Mouse (Mus musculus): ENCODE data around the gene Psmd4.
"Not testable (repeated sequence)": the region's sequence is repeated elsewhere in the genome, so short reads cannot be mapped to it uniquely, and the experiment has no call there.

Psmd4 gene

DNA sequence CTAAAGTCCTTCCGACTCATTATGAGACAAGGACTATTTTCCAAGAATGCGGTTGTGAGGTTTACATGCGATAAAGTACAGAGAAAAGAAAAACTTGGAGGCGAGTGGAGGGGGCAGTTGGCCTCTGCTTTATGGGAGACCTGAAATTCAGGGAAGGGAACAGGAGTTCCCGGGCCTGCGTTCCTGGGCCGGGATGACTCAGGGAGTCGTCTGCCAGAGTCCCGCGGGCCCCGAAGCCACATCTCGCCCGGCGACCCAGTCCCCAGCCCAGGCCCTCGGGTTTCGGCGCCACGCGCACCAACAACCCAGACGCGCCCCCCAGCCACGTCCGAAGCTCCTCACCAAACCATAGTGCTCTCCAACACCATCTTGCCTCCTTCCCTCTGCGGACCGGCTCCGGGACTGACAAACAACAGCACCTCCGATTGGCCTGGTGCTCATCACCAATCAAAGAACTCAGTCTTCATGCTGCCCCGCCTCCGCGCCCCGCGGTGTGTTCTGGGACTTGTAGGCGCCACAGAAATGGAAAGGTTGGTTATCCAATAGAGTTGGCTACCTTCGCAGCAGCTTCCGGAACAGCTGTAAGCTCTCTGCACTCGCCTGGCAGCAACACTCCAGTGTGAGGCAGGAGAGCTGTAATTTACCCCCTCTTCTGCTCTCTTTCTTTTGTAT is at the start of gene Psmd4:
Gene Psmd4 (minus strand): TSS at position 449 of the 672 bp plus-strand sequence.
- peak; percentile 98 to 99 for DNase-seq

- DNase-seq = no peak
Observed at GRCm38 (mm10) chr3:95088071-95088470, 45.7 kb upstream of the Psmd4 start.

- DNase-seq = no peak
Observed at GRCm38 (mm10) chr3:95071606-95072005, 29.2 kb upstream of the Psmd4 start.

DNA sequence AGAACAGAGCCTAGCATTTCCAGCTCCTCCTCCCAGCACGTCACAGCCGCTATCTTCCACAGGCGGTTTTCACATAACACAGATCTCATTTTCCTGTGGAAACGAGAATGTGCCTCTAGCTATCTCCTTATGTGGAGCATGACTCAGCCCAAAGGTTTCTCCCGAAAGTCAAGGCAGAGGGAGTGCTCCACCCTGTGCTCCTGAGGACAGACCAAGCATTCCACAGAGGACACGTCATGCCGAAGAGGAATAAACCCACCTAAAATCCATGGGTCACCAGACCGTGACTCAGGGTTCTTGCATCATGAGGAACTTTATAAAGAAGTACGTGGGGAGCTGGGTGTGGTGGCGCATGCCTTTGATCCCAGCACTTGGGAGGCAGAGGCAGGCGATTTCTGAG is 24.2 kb upstream of the Psmd4 start:
- DNase-seq = no peak

- no peak for DNase-seq
Observed at GRCm38 (mm10) chr3:95066095-95066494, 23.7 kb upstream of the Psmd4 start.

DNA sequence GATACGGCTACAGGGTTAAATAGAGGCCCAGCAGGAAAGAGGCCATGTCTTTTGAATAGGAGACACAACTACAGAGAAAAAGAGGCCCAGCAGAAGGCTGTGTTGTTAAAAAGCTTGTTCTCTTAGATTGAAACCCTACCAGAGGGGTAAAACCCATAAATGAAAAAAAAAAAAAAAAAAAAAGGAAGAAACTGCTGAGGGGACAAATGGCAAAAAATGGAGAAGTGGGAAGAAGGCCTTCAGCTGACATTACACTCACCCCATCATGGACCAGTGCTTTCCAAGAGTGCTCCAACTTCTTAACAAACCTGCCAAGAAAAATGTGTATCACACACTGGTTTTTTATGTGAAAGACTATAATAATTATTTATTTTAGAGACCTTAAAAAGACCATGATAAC is 23.1 kb upstream of the Psmd4 start:
- no peak for DNase-seq

GRCm38 (mm10) chr3:95063741-95064140 is 21.3 kb upstream of the Psmd4 start:
- no peak for DNase-seq

GRCm38 (mm10) chr3:95058078-95058477 is 15.7 kb upstream of the Psmd4 start:
- DNase-seq = no peak

- no peak for DNase-seq
Observed at GRCm38 (mm10) chr3:95056275-95056674, 13.9 kb upstream of the Psmd4 start.

DNA sequence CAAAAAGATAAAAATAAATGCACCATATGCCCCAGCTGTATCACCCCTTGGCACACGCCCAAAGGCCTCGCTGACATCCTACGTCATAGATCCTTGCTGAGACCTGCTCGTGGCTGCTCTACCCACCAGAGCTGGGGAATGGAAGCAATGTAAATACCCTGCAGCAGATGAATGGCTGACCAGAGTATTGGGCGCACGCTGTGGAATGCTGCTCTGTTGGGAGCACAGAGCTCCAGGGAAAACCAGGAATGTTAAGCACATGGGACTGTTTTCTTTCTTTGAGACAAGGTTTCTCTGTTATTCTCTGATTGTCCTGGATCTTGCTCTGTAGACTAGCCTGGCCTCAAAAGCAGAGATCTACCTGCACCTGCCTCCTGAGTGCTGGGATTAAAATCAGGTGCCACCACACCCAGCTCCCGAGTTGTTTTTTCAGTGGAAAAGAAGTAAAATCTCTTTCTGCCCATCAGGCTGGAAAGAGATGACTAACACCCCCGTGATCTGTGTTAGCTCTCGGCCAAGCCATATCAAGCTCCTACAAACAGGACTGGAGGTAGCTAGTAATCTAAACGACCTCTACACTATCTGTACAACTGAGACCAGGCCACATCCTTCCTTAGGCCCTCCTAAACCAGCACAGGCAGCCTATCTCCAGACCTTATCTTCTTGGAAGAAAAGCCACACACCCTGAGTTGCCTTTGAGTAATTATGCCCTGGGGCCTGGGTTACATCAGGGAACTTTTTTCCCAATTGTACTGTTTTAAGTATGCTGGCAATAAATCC is 12.3 kb upstream of the Psmd4 start:
- peak; percentile 28 to 58 for DNase-seq

- peak in 1 of 2 experiments; percentile 45 for DNase-seq
Observed at GRCm38 (mm10) chr3:95053701-95054100, 11.3 kb upstream of the Psmd4 start.

DNA sequence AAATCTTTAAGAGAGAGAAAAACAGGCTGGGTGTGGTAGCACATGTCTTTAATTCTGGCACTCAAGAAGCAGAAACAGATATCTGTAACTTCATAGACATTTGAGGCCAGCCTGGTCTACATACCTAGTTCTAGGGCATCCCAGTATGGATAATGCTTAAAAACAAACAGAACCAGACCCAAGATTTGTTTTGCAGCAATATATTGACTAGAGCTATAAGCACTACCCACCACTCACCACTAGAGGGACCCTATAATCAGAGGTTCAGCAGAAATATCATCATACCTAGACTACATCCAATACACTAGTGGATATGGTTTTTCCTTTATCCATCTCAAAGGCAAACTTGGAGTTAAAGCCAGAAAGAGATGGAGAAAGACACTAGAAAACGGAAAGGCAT is 10.5 kb upstream of the Psmd4 start:
- DNase-seq = peak in 1 of 2 experiments; percentile 75

DNA sequence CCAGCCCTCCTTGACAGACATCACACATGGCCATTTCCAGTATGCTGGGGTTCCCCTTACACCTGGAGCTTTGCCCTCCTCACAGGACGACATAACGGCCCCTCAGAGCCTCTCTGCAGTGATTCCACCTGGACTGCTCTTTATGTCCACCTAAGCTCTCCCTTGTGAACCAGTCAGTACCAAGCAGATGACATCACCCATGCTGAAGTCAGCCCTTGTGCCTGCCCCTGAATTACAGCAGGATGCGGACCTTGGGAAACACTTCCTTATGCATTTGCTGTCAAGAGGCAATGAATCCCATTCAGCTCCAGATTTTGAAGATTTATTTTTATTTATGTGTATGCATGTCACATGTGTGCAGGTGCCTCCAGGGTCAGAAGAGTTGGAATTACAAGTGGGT is 5.5 kb upstream of the Psmd4 start:
- DNase-seq = no peak

DNA sequence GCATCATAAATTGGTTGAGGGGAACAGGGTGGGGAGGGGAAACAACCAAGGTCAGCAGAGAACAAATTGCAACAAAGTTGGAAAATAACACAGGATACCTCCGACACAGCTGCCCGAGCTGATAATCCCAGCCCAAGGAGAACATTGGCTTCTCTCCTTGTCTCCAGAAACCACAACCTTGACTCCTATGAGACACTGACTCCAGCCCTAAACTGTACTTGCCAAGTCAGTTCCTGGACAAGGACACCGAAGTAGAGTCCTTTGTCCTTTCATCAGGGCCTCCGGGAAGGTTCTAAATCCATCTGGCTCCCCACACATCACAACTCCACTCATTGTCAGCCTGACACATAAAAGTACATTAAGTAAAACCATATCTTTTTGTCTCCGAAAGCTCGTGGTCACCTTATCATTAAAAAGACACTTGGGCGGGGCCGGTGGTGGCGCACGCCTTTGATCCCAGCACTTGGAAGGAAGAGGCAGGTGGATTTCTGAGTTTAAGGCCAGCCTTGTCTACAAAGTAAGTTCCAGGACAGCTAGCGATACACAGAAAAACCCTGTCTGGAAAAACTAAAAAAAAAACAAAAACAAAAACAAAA is 4.1 kb upstream of the Psmd4 start:
- no peak for DNase-seq

- DNase-seq = no peak
Observed at GRCm38 (mm10) chr3:95043251-95043650, 837 bp upstream of the Psmd4 start.

- DNase-seq = no peak
Observed at GRCm38 (mm10) chr3:95042838-95043229, 420 bp upstream of the Psmd4 start.

DNA sequence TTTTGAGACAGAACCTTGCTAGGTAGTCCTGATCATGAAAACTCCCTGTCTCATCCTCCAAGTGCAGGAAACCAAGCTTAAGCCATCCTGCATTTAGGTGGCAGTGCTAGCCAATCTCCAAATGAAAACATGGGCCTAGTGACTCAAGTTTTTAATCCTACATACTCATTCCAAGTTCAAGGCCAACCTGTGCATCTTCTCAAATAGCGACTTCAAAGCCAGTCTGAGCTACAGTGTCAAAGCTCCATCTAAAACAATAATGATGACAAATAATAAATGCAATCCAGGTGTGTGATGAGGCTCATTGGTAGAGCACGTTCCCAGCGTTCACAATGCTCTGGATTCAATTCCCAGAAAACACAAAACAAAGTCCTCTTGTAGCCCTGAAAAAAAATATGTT is 789 bp downstream of the Psmd4 start:
- no peak for DNase-seq

- DNase-seq = no peak
Observed at GRCm38 (mm10) chr3:95029953-95030352, 12.5 kb downstream of the Psmd4 start.

- not testable (repeated sequence) for DNase-seq
Observed at GRCm38 (mm10) chr3:95029291-95029827, 13.1 kb downstream of the Psmd4 start.

- no peak for DNase-seq
Observed at GRCm38 (mm10) chr3:95028603-95029002, 13.8 kb downstream of the Psmd4 start.

DNA sequence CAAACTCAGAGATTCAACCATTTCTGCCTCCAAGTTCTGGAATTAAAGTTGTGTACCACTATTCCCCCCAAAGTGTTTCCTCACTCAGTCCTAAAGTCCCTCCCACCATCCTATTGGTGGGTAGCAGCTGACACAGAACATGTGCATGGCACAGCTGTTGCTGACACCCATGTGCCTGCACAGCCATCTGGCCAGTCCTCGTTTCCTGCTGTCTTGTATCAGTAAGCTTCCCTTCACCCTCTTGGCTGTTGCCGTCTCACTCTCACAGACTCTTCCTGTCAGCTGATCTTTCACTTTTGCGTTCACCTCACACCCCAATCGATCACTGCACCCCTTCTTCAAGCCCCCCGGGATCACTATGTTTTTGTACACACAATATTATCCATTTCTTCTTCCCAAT is 14.7 kb downstream of the Psmd4 start:
- no peak for DNase-seq

DNA sequence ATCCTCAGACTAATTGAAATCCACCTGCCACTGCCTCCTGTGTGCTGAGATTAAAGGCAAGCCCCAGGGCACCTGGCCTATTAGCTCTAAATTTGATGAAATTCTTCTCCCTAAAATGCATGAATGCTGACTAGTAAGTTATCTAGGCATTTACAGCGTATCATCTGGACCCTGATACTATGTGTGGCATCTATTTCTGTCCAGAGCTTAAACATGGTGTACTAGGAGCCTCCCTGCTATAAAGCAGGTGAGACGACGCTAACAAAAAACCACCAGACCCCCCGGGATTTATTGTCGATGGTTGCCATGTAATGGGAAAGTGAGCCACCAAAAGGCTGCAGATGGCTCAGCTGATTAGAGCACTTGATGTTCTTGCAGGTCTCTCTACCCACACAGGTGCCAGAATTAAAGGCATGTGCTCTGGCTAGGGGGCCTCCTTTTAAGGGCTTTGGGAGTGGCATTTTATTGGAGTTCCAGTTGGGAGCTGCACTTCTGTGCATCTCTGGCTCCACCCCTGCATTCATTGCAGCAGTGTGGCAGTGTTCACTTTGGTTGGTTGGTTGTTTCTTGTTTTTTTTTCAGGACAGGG is 15.3 kb downstream of the Psmd4 start:
- DNase-seq = no peak

DNA sequence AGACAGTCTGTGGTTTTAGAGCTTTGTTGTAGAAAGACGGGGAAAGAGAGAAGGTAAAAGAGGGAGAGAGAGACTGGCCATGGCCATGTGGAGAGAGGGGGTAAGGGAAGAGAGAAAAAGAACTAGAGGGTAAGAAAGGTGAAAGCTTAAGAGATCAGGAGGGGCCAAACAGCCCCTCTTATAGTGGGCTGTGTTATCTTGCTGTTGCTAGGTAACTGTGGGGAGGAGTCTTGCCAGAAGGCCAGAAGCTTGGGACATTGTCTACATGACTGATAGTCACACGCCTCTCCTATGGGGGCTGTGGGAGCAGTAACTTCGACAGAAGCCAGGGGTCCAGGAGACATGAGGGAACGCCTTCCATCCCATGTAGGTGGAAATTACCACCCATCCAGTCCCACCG is 17.2 kb downstream of the Psmd4 start:
- DNase-seq = no peak

Measured in kidney, postnatal 25 days (tissue).